Mouse (Mus musculus) midbrain, embryonic 15.5 days (tissue): Measurements from ENCODE around the gene Rec8. TPM values are rescaled to one million over a fixed set of nuclear protein-coding genes. Genes with fewer than 3 reads are reported as not detected.

Source experiments
- ATAC-seq: fragments of 200-750 bp; cut with Nextera tagmentation; replicated peaks from 2 replicates; pipeline ENCODE4 v1.8.0; 2017; ENCODE audit warnings: moderate TSS enrichment
- H3K27ac ChIP-seq: fragments of 300-500 bp; sonication (generic); 2 replicates; pipeline ENCODE4 v1.5.1; 2015; ENCODE audit warnings: mild to moderate bottlenecking, inconsistent platforms
- H3K27me3 ChIP-seq: fragments of 300-500 bp; sonication (generic); replicated peaks from 2 replicates; pipeline ENCODE4 v1.6.1; 2015; ENCODE audit warnings: inconsistent platforms
- H3K36me3 ChIP-seq: fragments of 300-500 bp; sonication (generic); replicated peaks from 2 replicates; pipeline ENCODE4 v1.6.1; 2015; ENCODE audit warnings: inconsistent platforms
- H3K4me1 ChIP-seq: fragments of 300-500 bp; sonication (generic); 2 replicates; pipeline ENCODE4 v1.6.1; 2015; ENCODE audit warnings: inconsistent platforms
- H3K4me2 ChIP-seq: fragments of 300-500 bp; sonication (generic); 2 replicates; pipeline ENCODE4 v1.6.1; 2015; ENCODE audit warnings: inconsistent platforms, mild to moderate bottlenecking, moderate library complexity
- H3K4me3 ChIP-seq: fragments of 300-500 bp; sonication (generic); 2 replicates; pipeline ENCODE4 v1.5.1; 2015; ENCODE audit warnings: mild to moderate bottlenecking, inconsistent platforms
- H3K9ac ChIP-seq: fragments of 300-500 bp; sonication (generic); 2 replicates; pipeline ENCODE4 v1.6.1; 2015; ENCODE audit warnings: mild to moderate bottlenecking, inconsistent platforms
- H3K9me3 ChIP-seq: fragments of 300-500 bp; sonication (generic); 2 replicates; pipeline ENCODE4 v1.6.1; 2016; ENCODE audit warnings: inconsistent platforms
- WGBS: fragments of 180-500 bp; shearing (Covaris S2); methylation state at CpG from one replicate; pipeline ENCODE4 v1.1.7; 2015; ENCODE audit warnings: mixed read lengths; 5-methylcytosine and 5-hydroxymethylcytosine counted together
- polyA plus RNA-seq: library from polyadenylated mRNA; unstranded; fragments of >200 nt; fragmentation: Nextera tagmentation; extraction: Ambion mirVana; gene quantifications from 2 replicates; pipeline ENCODE4 v1.2.1, GENCODE M21; 2015

Gene Rec8
- polyA plus RNA-seq, 1 experiment from 2014 or later, result 6.5 TPM

- WGBS, result 89% methylated on average over 7 of the region's 7 CpGs
- Histone ChIP-seq H3K27ac (no peak overlapping the region), H3K36me3 (no peaks in the 10 kb centered on the region), H3K9ac (no peak overlapping the region), H3K4me1 (no peaks in the 10 kb centered on the region), H3K4me2 (no peak overlapping the region), H3K27me3 (no peaks in the 10 kb centered on the region), H3K4me3 (no peak overlapping the region), H3K9me3 (no peaks in the 10 kb centered on the region)
- no peak; the same call in 1 of the 2 replicates for ATAC-seq
Measured at GRCm38 (mm10) chr14:55651528-55651927, 33.7 kb downstream of the Rec8 start.

DNA sequence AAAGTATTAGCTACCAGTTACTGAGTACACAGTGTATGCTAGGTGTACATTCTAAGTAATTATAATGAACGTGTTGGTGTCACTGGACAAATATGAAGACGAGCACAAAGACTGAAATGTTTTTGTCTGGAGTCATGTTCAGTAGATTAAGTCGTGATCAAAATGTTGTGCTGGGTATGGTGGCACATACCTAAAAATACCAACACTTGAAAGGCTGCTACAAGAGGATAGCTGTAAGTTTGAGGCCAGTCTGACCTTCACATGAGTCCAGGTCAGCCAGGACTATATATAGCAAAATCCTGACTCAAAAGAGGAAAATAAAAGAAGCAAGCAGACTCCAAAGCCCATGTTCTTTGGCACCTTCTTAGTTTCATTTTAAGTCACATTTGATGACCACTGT lies 39.1 kb downstream of the Rec8 start:
- Histone ChIP-seq H3K9ac (no peak overlapping the region), H3K27ac (no peak overlapping the region), H3K36me3 (0 out of 2 replicates have a peak, but pooled peaks cover 4% of the 10 kb centered on the region), H3K4me1 (peaks cover 16% of the 10 kb centered on the region), H3K4me2 (no peak overlapping the region), H3K27me3 (no peaks in the 10 kb centered on the region), H3K4me3 (no peak overlapping the region), H3K9me3 (no peaks in the 10 kb centered on the region)
- 88% methylated on average over 3 of the region's 3 CpGs for WGBS
- no peak for ATAC-seq

DNA sequence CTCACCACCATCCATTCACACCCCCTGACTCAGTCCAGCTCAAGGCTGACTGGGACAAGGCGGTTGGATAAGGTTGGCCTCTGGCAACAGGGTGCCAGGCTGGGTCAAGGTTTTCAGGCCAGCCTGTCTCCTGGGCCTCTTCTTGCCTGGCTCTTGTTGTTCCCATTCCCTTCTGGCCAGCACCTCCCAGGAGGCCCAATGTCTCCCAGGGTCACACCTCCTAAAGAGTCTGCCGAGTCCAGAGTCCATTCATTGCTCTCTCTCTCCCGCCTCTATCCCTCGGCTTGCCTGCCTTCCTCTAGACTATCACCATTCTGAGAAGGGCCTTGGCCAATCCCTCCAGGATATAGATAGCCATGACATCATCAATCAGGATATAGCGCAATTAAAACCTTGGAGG lies 40.2 kb downstream of the Rec8 start:
- Histone ChIP-seq H3K4me2 (no peak overlapping the region), H3K27me3 (no peaks in the 10 kb centered on the region), H3K4me1 (peaks cover 16% of the 10 kb centered on the region), H3K36me3 (peaks cover 7% of the 10 kb centered on the region; the same call in 1 of the 2 replicates), H3K4me3 (no peak overlapping the region), H3K9me3 (no peaks in the 10 kb centered on the region), H3K27ac (no peak overlapping the region), H3K9ac (no peak overlapping the region)
- WGBS, result 92% methylated on average over 5 of the region's 5 CpGs
- no peak for ATAC-seq

DNA sequence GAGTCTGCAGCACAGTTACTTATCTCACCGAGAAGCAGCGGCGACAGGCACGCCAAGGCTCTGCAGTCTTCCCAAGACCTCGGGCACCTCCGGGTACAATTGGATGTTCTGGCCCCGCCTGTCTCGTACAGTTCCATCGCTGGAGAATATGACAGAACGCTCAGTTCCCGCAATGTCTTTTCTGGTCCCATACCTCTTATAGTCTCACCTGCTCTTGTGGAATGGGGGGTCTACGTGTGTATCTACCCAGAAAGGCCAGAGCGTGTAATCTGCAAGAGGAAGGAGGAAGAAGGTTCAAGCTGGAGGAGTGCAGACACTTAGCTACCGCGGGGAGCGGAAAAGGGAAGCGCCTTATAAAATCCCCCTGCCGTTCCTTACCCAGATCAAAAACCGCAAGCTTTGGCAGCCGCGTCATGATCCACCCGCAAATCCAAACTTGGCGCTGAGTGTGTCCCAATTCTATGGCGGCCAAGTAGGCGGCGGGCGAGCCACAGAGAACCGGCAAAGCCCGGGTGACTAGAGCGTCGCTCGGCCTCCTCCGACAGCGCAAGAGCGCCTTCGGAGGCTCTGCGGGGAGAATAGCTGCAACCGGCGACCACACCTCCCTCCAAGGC lies 42.2 kb downstream of the Rec8 start, which contains the start of gene Mdp1:
Gene Mdp1 (minus strand): TSS at position 549 of the 614 bp plus-strand sequence.
- Histone ChIP-seq H3K4me3 (peak within 1 kb of the TSS; percentile 76), H3K9ac (peak within 1 kb of the TSS; percentile 72), H3K4me2 (peak within 1 kb of the TSS; percentile 69), H3K4me1 (peaks cover 16% of the 10 kb centered on the region), H3K27me3 (no peaks in the 10 kb centered on the region), H3K9me3 (no peaks in the 10 kb centered on the region), H3K36me3 (peaks cover 7% of the 10 kb centered on the region; the same call in 1 of the 2 replicates), H3K27ac (peak within 1 kb of the TSS; percentile 85)
- WGBS, result under 1% methylated on average over 39 of the region's 39 CpGs
- ATAC-seq, result peak; percentile 95

DNA sequence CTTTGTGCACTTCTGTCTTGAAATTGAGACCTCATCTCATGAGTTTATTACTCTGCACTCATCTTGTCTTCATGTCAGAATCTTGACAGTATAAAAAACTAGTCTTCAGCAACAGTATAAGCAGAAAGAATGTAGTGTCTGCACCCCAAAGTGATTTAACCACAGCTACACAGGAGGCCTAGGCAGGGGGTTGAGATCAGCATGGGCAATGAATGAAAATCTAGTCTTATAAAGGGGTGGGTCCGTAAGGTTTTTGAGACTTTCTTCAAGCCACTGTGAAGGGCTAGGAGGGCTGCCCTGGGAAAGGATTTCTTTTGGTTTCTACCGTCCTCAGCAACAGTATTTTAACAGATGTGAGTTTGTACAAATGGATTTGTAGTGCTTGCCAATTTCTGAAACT lies 42.8 kb downstream of the Rec8 start:
- Histone ChIP-seq H3K9me3 (no peaks in the 10 kb centered on the region), H3K9ac (no peak overlapping the region), H3K4me2 (peak overlapping the region; percentile 69), H3K27me3 (no peaks in the 10 kb centered on the region), H3K4me3 (peak overlapping the region; percentile 76), H3K36me3 (peaks cover 7% of the 10 kb centered on the region; the same call in 1 of the 2 replicates), H3K27ac (peak overlapping the region; percentile 85; the same call in 1 of the 2 replicates), H3K4me1 (peaks cover 16% of the 10 kb centered on the region)
- ATAC-seq, result peak; percentile 48
- WGBS, result 34% methylated on average over 2 of the region's 2 CpGs

DNA sequence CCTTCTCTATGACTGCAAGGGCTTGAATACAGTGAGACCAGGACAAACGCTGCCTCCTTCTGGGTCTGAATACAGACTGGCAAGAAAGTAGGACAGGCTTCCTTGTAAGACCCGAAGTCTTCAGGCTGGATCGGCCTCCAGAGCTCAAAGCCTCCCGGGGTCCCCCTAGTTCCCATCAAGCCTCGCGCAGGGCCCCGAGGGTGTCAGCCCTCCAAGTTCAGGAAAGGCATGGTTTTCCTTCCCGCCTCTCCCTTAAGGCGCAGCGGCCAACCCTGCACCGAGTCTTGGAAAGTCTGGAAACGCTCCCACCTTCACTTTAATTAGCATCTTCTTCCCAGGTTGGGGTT lies 53.6 kb downstream of the Rec8 start:
- peak overlapping the region; percentile 75 for H3K9ac ChIP-seq
- H3K27me3 ChIP-seq, result no peaks in the 10 kb centered on the region
- H3K4me3 ChIP-seq, result peak overlapping the region; percentile 73
- WGBS, result under 1% methylated on average over 12 of the region's 12 CpGs
- H3K4me2 ChIP-seq, result peak overlapping the region; percentile 80
- no peaks in the 10 kb centered on the region for H3K9me3 ChIP-seq
- peaks cover 23% of the 10 kb centered on the region for H3K4me1 ChIP-seq
- peak overlapping the region; percentile 89 for H3K27ac ChIP-seq
- peaks cover 3% of the 10 kb centered on the region; the same call in 1 of the 2 replicates for H3K36me3 ChIP-seq
- peak; percentile 79 for ATAC-seq

GRCm38 (mm10) chr14:55671833-55672740 lies 54.2 kb downstream of the Rec8 start, which contains the start of the genes Gmpr2 and Nedd8:
Gene Gmpr2, plus strand, starts transcription at chr14:55671941.
Gene Nedd8, minus strand, starts transcription at chr14:55672124.
- peaks cover 23% of the 10 kb centered on the region for H3K4me1 ChIP-seq
- peaks cover 3% of the 10 kb centered on the region; the same call in 1 of the 2 replicates for H3K36me3 ChIP-seq
- peak within 1 kb of the TSS; percentile 73 for H3K4me3 ChIP-seq
- peak within 1 kb of the TSS; percentile 80 for H3K4me2 ChIP-seq
- WGBS, result under 1% methylated on average over 38 of the region's 38 CpGs
- peak; percentile 98 for ATAC-seq
- H3K27me3 ChIP-seq, result no peaks in the 10 kb centered on the region
- H3K9ac ChIP-seq, result peak within 1 kb of the TSS; percentile 75
- H3K27ac ChIP-seq, result peak within 1 kb of the TSS; percentile 89
- no peaks in the 10 kb centered on the region for H3K9me3 ChIP-seq

- Histone ChIP-seq H3K4me1 (peaks cover 23% of the 10 kb centered on the region), H3K4me2 (peak overlapping the region; percentile 80), H3K9me3 (no peaks in the 10 kb centered on the region), H3K27me3 (no peaks in the 10 kb centered on the region), H3K27ac (peak overlapping the region; percentile 89), H3K9ac (peak overlapping the region; percentile 12; the same call in 1 of the 2 replicates), H3K4me3 (peak overlapping the region; percentile 73), H3K36me3 (peaks cover 3% of the 10 kb centered on the region; the same call in 1 of the 2 replicates)
- no peak for ATAC-seq
- WGBS, result 83% methylated on average over 7 of the region's 7 CpGs
Measured at GRCm38 (mm10) chr14:55672741-55673060, 54.9 kb downstream of the Rec8 start.

Other genes with a start within 250 kb of the Rec8 start
- gene Dhrs4, start 139.3 kb upstream of the Rec8 start, polyA plus RNA-seq, result 20.8 and 21.6 TPM in 2 replicates
- gene Carmil3, start 127.4 kb upstream of the Rec8 start, polyA plus RNA-seq, result 32.4 and 36.1 TPM in 2 replicates
- gene Cpne6, start 107.6 kb upstream of the Rec8 start, polyA plus RNA-seq, result 1.9 and 2.1 TPM in 2 replicates
- 0.15 and 0.17 TPM in 2 replicates for gene Nrl, start 93.1 kb upstream of the Rec8 start, polyA plus RNA-seq
- 25.4 and 28.0 TPM in 2 replicates for gene Pck2, start 77.8 kb upstream of the Rec8 start, polyA plus RNA-seq
- 129 and 135 TPM in 2 replicates for gene Dcaf11, start 58.0 kb upstream of the Rec8 start, polyA plus RNA-seq
- 1.4 TPM in 1 of 2 replicates, not detected in the other for gene A730061H03Rik, start 57.6 kb upstream of the Rec8 start, polyA plus RNA-seq
- gene Fitm1, start 42.4 kb upstream of the Rec8 start, polyA plus RNA-seq, result 0.23 TPM in 1 of 2 replicates, not detected in the other
- gene Psme1, start 39.9 kb upstream of the Rec8 start, polyA plus RNA-seq, result 215 and 217 TPM in 2 replicates
- gene Emc9, start 32.7 kb upstream of the Rec8 start, polyA plus RNA-seq, result 29.3 and 32.9 TPM in 2 replicates
- gene Psme2, start 26.9 kb upstream of the Rec8 start, polyA plus RNA-seq, result 150 and 184 TPM in 2 replicates
- 23.0 and 24.2 TPM in 2 replicates for gene Rnf31, start 26.3 kb upstream of the Rec8 start, polyA plus RNA-seq
- 10.0 and 13.5 TPM in 2 replicates for gene Irf9, start 14.5 kb upstream of the Rec8 start, polyA plus RNA-seq
- 116 and 121 TPM in 2 replicates for gene Ipo4, start 17.9 kb downstream of the Rec8 start, polyA plus RNA-seq
- 0.79 and 1.1 TPM in 2 replicates for gene Gm49378, start 19.9 kb downstream of the Rec8 start, polyA plus RNA-seq
- 63.0 and 65.0 TPM in 2 replicates for gene Tm9sf1, start 25.8 kb downstream of the Rec8 start, polyA plus RNA-seq
- 0.41 and 0.43 TPM in 2 replicates for gene Tssk4, start 32.1 kb downstream of the Rec8 start, polyA plus RNA-seq
- gene Mdp1, start 42.5 kb downstream of the Rec8 start, polyA plus RNA-seq, result 77.1 and 79.5 TPM in 2 replicates
- 42.8 and 43.1 TPM in 2 replicates for gene Gmpr2, start 53.9 kb downstream of the Rec8 start, polyA plus RNA-seq
- gene Nedd8, start 54.1 kb downstream of the Rec8 start, polyA plus RNA-seq, result 531 and 550 TPM in 2 replicates
- 25.6 TPM in 2 replicates for gene Tinf2, start 63.8 kb downstream of the Rec8 start, polyA plus RNA-seq
- gene Tgm1, start 95.9 kb downstream of the Rec8 start, polyA plus RNA-seq, result 0.20 and 0.27 TPM in 2 replicates
- gene Rabggta, start 104.2 kb downstream of the Rec8 start, polyA plus RNA-seq, result 56.7 and 61.4 TPM in 2 replicates
- gene Dhrs1, start 127.7 kb downstream of the Rec8 start, polyA plus RNA-seq, result 61.6 and 68.7 TPM in 2 replicates
- gene Nop9, start 127.7 kb downstream of the Rec8 start, polyA plus RNA-seq, result 28.7 and 31.8 TPM in 2 replicates
- 0.25 and 0.66 TPM in 2 replicates for gene Cideb, start 140.4 kb downstream of the Rec8 start, polyA plus RNA-seq
- gene Ltb4r2, start 143.4 kb downstream of the Rec8 start, polyA plus RNA-seq, result 0.67 and 0.70 TPM in 2 replicates
- gene Ltb4r1, start 147.9 kb downstream of the Rec8 start, polyA plus RNA-seq, result 0.41 and 0.59 TPM in 2 replicates
- gene Adcy4, start 166.1 kb downstream of the Rec8 start, polyA plus RNA-seq, result 5.7 and 6.2 TPM in 2 replicates
- gene Ripk3, start 170.8 kb downstream of the Rec8 start, polyA plus RNA-seq, result 2.3 and 2.7 TPM in 2 replicates
- gene Nfatc4, start 205.1 kb downstream of the Rec8 start, polyA plus RNA-seq, result 8.4 and 10.8 TPM in 2 replicates
- gene Nynrin, start 236.0 kb downstream of the Rec8 start, polyA plus RNA-seq, result 12.4 and 13.6 TPM in 2 replicates